Mouse (Mus musculus): ENCODE results near the gene Brd9.
A peak's percentile ranks its signal among the peaks of the same experiment; 100 is the strongest.

Gene Brd9

DNA sequence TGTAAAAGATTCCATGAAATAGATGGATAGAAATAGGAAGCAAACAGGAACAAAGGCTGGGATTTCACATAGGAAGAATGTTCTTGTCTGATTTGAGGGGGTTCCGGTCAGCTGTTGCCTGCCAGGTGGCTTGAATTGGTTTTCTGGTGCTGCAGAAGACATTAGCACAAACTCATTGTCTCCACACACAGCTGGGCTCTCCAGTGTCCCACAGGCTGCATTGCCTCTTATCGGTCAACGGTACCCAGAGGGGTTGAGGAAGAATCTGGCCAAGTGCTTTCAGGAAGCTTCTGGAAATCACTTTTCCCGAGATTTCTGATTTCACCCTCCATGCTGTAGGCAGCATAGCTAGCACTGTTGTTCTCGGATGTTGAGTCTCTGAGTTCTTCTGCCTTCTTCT is 53.7 kb downstream of the Brd9 start:
- DNase-seq, result no peak

DNA sequence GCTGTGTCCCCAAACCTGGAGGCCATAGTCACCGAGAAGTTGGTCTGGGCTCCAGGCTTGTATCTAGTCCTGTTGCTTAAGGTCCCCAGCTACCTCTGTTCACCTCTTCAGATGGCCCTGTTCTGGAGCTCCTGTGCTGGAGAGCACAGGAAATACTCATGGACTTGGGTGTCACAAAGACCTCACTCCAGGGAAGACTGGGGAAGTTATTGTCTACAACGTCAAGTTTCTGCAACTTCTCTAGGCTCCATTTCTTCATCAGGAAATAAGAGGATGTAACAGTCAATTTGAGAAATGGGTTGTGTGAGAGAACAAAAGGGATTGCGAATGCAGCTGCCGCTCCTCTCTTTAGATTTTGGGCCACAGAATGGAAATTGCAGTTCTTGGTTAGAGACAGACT is 58.8 kb downstream of the Brd9 start:
- DNase-seq, result no peak

- no peak for DNase-seq
Observed at GRCm38 (mm10) chr13:74000519-74000918, 62.9 kb downstream of the Brd9 start.

- no peak for DNase-seq
Observed at GRCm38 (mm10) chr13:74000961-74001360, 63.4 kb downstream of the Brd9 start.

DNA sequence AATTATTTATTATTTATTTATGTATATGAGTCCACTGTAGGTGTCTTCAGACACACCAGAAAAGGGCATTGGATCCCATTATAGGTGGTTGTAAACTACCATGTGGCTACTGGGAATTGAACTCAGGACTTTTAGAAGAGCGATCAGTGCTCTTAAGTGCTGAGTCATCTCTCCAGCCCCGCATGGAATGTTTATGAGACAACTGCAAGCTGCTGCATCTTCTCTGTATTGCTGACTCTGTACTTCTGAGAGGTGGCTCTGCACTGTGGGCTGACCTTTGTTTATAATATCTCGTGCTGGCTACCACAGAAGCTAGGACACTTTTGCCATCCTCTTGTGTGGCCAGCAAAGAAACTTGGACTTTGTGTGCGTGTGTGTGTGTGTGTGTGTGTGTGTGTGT is 63.9 kb downstream of the Brd9 start:
- no peak for DNase-seq

DNA sequence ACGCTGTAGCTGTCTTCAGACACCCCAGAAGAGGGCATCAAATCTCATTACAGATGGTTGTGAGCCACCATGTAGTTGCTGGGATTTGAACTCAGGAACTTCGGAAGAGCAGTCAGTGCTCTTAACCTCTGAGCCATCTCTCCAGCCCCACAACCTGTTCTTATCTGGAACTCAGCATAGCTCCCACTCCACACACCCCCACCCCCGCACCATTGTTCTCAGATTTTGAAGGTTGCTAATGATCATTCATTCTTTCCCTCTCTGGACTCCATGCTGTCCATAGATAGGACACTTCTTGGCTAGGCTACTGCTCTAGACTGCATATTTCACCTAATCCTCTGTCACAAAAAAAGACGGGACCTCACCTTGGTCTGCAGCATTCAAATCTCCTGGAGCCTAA is 69.3 kb downstream of the Brd9 start:
- DNase-seq, result peak in 1 of 2 experiments; percentile 6

GRCm38 (mm10) chr13:74008216-74008615 is 70.6 kb downstream of the Brd9 start:
- DNase-seq, result peak in 1 of 2 experiments; percentile 11

- DNase-seq, result peak; percentile 96 to 97
Observed at GRCm38 (mm10) chr13:74008948-74009718, 71.5 kb downstream of the Brd9 start, which contains the start of gene Tppp. TSS of gene Tppp (plus strand) at chr13:74009407.

GRCm38 (mm10) chr13:74009791-74010614 is 72.4 kb downstream of the Brd9 start:
- peak; percentile 85 to 86 for DNase-seq

Measured in cerebellum, adult 18-20 months (tissue).